7 mouse cellular contexts compared by ENCODE assay signal in the genomic region with DNA sequence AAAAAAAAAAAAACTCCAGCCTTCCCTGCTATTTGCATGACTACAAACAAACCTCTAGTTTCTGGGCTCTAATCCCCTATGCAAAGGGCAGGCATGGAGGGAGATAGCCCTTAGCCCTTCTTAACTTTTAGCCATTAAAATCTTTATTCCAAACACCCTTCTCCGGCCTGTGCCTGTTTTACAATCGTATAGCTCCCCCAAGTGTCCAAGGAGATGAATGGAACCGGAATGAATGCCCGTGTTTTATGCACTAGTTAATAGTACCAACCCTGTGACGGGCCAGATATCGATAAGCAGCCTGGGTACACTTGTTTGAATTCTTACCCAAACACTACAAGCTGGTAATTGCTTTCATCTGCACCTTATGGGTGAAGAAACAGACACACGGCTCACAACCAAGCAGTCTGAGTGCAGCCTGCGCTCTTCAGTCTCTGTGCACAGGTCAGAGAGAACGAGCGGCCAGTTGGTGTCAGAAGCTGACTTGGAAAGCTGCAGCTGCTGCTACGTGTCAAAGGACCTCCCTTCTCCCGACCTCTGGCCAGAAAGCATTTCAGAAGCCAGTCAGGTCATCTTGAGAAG.
DNase-seq lines count a peak whose midpoint lies in the region; ATAC-seq lines count a peak whose summit lies in the region.

No protein-coding gene starts in this region.

- intact Hi-C loops in heart, postnatal 14 days (cut with DNase I) = loop anchor here (2.0 to 5.0 kb wide), 3 partner anchors 332 to 482 kb away; partner anchors contain the start of gene Myocd

- DNase-seq in A20 (ENCODE audit: low read depth, low spot score) = peak; percentile 38
- peak; percentile 42 for DNase-seq in ES-CJ7 (ENCODE audit: low read depth, low spot score)
- DNase-seq in embryo, embryonic 9.5 days (ENCODE audit: extremely low spot score) = peak; percentile 61
- DNase-seq in heart, postnatal 14 days = peak; percentile 24 to 53
- peak; percentile 36 to 57 for DNase-seq in layer of hippocampus, postnatal 14 days (ENCODE audit: low spot score in 2 of 2)
- peak; percentile 54 for DNase-seq in mesoderm, embryonic 11.5 days (ENCODE audit: low read depth, low spot score)

- ATAC-seq in monocyte, adult 5-6 weeks (replicated peaks; ENCODE audit: insufficient number of reproducible peaks, low FRiP score, low TSS enrichment, poor library complexity, severe bottlenecking) = no peak
